Mouse (Mus musculus) C2C12 (cell line): ENCODE results near the gene Rcc1. TPM values are rescaled to one million over a fixed set of nuclear protein-coding genes. Genes with fewer than 3 reads are reported as not detected.

Experiments used
- H3K27me3 ChIP-seq: one replicate; pipeline ENCODE4 v1.6.1; 2011; ENCODE audit not compliant: control insufficient read depth, insufficient read depth, insufficient read length
- H3K36me3 ChIP-seq: one replicate; pipeline ENCODE4 v1.6.1; 2011; ENCODE audit not compliant: control insufficient read depth, insufficient read depth
- H3K4me3 ChIP-seq: one replicate; pipeline ENCODE4 v1.5.1; 2011; ENCODE audit warnings: mild to moderate bottlenecking, control low read depth; ENCODE audit not compliant: poor library complexity, insufficient read depth, severe bottlenecking
- H3K79me2 ChIP-seq: one replicate; pipeline ENCODE4 v1.6.1; 2011; ENCODE audit not compliant: control insufficient read depth, insufficient read depth
- H3K79me3 ChIP-seq: one replicate; pipeline ENCODE4 v1.6.1; 2011; ENCODE audit warnings: low read depth, control low read depth
- H3ac ChIP-seq: one replicate; pipeline ENCODE3; 2011; ENCODE audit warnings: low read depth; ENCODE audit not compliant: control insufficient read depth, insufficient read length
- CEBPB ChIP-seq: IDR thresholded peaks from one replicate; pipeline ENCODE4 v1.6.1; 2011; ENCODE audit warnings: low read depth, mild to moderate bottlenecking, control low read depth, moderate library complexity
- CTCF ChIP-seq: IDR thresholded peaks from one replicate; pipeline ENCODE4 v1.5.1; 2011; ENCODE audit not compliant: control insufficient read depth, insufficient read depth, insufficient read length
- FOSL1 ChIP-seq: IDR thresholded peaks from one replicate; pipeline ENCODE4 v1.8.0; 2011; ENCODE audit warnings: mild to moderate bottlenecking, low read length; ENCODE audit not compliant: poor library complexity, insufficient read depth, severe bottlenecking
- MAX ChIP-seq: IDR thresholded peaks from one replicate; pipeline ENCODE4 v1.6.1; 2011; ENCODE audit warnings: mild to moderate bottlenecking, control low read depth
- MYOD1 ChIP-seq: IDR thresholded peaks from one replicate; pipeline ENCODE4 v1.6.1; 2011; ENCODE audit warnings: low read depth; ENCODE audit not compliant: control insufficient read depth, insufficient read length
- MYOG ChIP-seq: IDR thresholded peaks from one replicate; pipeline ENCODE4 v1.6.1; 2011; ENCODE audit not compliant: control insufficient read depth, insufficient read length; ENCODE audit errors: extremely low read depth
- USF1 ChIP-seq: IDR thresholded peaks from one replicate; pipeline ENCODE4 v1.6.1; 2011; ENCODE audit warnings: low read depth, mild to moderate bottlenecking, control low read depth, moderate library complexity
- polyA plus RNA-seq: library from polyadenylated mRNA; unstranded; fragments of >200 nt; fragmentation: generic; extraction: Trizol; gene quantifications from one replicate; pipeline ENCODE4 v1.2.1, GENCODE M21; 2012; ENCODE audit warnings: missing spikeins

Gene Rcc1
- polyA plus RNA-seq, 1 experiment = 110 TPM

DNA sequence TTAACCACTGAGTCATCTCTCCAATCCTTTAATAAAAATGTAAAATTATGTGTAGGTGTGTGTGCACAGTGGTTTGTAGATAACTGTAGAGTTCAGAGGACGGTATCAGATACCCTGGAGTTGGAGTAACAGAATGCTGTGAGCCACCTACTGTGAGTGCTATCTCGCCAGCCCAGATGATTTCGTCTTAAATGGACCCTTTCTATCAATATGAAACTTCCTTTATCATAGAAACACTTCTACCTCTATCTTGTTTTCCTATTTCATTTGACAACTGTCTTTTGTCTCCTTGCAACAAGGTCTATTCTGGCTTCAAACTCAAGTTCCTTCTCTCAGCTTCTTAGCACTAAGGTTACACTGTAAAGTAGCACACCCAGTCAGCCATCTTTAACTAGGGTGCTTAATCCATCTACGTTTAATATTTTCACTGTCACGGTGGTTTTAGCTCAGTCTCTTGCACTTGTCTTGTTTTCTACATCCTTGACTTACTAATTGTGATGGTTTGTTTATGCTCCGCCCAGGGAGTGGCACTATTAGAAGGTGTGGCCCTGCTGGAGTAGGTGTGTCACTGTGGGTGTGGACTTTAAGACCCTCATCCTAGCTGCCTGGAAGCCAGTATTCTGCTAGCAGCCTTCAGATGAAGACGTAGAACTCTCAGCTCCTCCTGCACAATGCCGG is 37.8 kb upstream of the Rcc1 start:
- H3K4me3 ChIP-seq = no peak overlapping the region
- H3ac ChIP-seq = no peak overlapping the region
- H3K79me2 ChIP-seq = peaks cover 100% of the 10 kb centered on the region
- peaks cover 91% of the 10 kb centered on the region for H3K79me3 ChIP-seq
- H3K27me3 ChIP-seq = no peaks in the 10 kb centered on the region
- peaks cover 26% of the 10 kb centered on the region for H3K36me3 ChIP-seq
- no peak for TF ChIP-seq FOSL1
- no peak for TF ChIP-seq CEBPB
- TF ChIP-seq MAX = no peak
- TF ChIP-seq USF1 = no peak
- no peak for TF ChIP-seq CTCF
- TF ChIP-seq MYOD1 = no peak
- no peak for TF ChIP-seq MYOG

DNA sequence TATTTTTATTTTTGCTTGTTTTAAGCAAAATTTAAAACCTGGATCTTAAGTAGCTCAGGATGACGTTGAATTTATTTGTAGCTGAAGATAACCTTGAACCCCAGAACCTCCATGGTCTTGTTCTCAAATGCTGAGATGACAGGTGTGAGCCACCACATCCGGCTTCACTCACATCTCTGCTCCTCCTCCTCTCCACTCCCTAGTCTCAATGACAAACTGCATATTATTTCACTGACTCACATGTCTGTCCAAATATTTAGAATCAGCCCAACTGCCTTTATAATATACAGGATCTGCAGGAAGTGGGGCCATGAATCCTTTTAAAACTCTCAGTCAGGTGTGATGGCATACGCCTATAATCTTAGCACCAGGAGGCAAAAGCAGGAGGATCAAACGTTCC is 35.9 kb upstream of the Rcc1 start:
- Histone ChIP-seq H3K27me3 (no peaks in the 10 kb centered on the region), H3K79me3 (peaks cover 77% of the 10 kb centered on the region), H3K36me3 (peaks cover 34% of the 10 kb centered on the region), H3ac (no peak overlapping the region), H3K4me3 (no peak overlapping the region), H3K79me2 (peaks cover 97% of the 10 kb centered on the region)
- TF ChIP-seq CEBPB (no peak), USF1 (no peak), FOSL1 (peak; percentile 24), MYOD1 (peak; percentile 95)

DNA sequence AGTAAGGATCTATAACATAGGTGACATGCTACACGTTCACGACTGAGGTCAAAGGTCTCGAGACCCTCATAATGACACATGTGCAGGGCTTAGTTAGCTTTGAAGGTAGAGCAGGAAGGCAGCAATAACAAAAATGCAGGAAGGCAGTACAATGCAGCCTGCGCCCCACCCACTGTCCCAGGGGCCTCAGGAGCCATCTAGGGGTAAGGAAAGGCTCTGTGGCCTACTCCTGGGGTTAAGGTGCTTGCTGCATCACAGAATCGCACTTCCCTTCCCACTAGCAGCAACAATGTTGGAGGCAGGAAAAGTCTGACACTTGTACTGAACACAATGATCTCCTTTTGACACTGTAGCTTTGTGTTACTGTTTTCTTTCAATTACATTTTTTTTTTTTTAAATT is 34.2 kb upstream of the Rcc1 start:
- H3K79me2 ChIP-seq = peaks cover 96% of the 10 kb centered on the region
- no peak overlapping the region for H3ac ChIP-seq
- no peaks in the 10 kb centered on the region for H3K27me3 ChIP-seq
- no peak overlapping the region for H3K4me3 ChIP-seq
- H3K36me3 ChIP-seq = peaks cover 41% of the 10 kb centered on the region
- H3K79me3 ChIP-seq = peaks cover 64% of the 10 kb centered on the region
- TF ChIP-seq MYOD1 (no peak), MYOG (no peak), FOSL1 (no peak), USF1 (no peak), CEBPB (no peak)

DNA sequence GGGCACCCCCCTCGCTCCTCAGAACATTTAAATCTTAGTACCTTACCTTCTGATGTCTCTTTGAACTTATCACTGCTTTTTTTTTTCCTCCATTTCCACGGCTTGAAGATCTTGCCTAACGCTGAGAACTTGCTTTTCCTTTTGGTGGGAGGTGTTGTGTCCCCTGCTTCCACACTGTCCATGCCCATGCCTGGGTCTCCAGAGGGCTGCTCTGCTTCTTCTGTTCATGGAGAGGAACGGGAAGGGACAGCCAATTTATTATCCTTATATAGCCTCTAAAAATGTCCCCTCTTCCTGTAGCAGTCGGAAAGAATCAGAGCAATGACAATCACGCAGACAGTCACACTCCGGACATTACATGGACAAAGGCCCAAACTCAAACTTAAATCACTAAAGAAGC is 33.4 kb upstream of the Rcc1 start:
- peaks cover 44% of the 10 kb centered on the region for H3K36me3 ChIP-seq
- H3K4me3 ChIP-seq = no peak overlapping the region
- no peaks in the 10 kb centered on the region for H3K27me3 ChIP-seq
- TF ChIP-seq MYOD1 (no peak), MAX (no peak), CEBPB (no peak), MYOG (no peak), USF1 (no peak), CTCF (no peak), FOSL1 (no peak)
- H3K79me2 ChIP-seq = peaks cover 96% of the 10 kb centered on the region
- H3ac ChIP-seq = no peak overlapping the region
- peaks cover 58% of the 10 kb centered on the region for H3K79me3 ChIP-seq

DNA sequence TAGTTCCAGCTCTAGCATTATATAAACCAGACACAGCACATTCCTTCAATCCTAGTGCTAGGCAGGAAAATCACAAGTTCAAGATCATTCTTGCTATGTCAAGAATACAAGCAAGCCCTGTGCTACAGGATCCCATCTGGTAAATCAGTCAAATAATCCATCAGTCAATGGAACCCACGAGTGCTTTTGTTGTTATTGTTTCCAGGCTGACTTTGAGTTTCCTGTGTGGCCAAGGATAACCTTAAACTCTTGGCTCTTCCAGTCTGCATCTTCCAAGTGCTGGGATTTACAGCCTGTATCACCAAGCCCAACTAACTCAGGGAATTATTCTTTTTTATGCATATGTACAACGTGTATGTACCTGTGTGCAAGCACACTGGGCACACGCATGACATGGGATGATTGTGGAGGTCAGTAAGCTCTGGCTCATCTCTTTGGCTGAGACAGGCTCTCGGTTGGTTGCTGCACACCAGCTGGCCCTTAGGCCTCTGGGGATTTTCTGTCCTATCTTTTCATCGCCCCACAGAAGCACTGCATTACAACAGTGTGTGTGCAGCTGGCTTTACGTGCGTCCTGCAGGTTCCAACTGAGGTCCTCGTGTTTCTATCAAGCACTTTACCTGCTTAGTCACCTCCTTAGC is 32.5 kb upstream of the Rcc1 start:
- Histone ChIP-seq H3K36me3 (peaks cover 48% of the 10 kb centered on the region), H3K79me3 (peaks cover 58% of the 10 kb centered on the region), H3K79me2 (peaks cover 96% of the 10 kb centered on the region), H3ac (no peak overlapping the region), H3K27me3 (no peaks in the 10 kb centered on the region), H3K4me3 (no peak overlapping the region)
- TF ChIP-seq MAX (no peak), USF1 (no peak), MYOG (no peak), CTCF (no peak), FOSL1 (no peak), CEBPB (no peak), MYOD1 (no peak)

DNA sequence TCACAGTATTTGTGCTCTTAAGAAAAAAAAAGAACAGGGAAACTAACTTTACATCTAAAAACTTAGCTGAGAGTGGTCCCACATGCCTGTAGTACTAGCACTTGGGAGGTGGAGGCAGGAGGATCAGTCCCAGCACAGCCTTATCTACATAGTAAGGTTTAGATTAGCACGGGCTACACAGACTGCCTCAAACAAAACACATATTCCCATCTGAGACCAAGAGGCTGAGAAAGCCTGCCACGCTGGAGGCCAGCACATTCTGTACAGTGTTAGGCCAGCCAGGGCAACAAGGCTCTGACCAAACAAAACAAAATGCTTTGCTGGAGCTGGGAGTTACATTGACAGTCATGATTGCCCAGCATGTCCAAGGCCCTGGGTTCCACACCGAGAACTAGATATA is 30.1 kb upstream of the Rcc1 start:
- Histone ChIP-seq H3ac (no peak overlapping the region), H3K27me3 (no peaks in the 10 kb centered on the region), H3K79me2 (peaks cover 93% of the 10 kb centered on the region), H3K36me3 (peaks cover 63% of the 10 kb centered on the region), H3K4me3 (no peak overlapping the region), H3K79me3 (peaks cover 49% of the 10 kb centered on the region)
- TF ChIP-seq MAX = no peak
- TF ChIP-seq MYOG = no peak
- TF ChIP-seq CTCF = no peak
- TF ChIP-seq CEBPB = no peak
